Mouse (Mus musculus) hindbrain, embryonic 13.5 days (tissue): ENCODE results near the gene Ssr4. TPM values are rescaled to one million over a fixed set of nuclear protein-coding genes. Genes with fewer than 3 reads are reported as not detected.

Experiments
- ATAC-seq: fragments of 200-750 bp; cut with Nextera tagmentation; 2 replicates; pipeline ENCODE4 v1.8.0; 2017; ENCODE audit warnings: moderate TSS enrichment; ENCODE audit not compliant: low FRiP score
- H3K27ac ChIP-seq: fragments of 300-500 bp; sonication (generic); 2 replicates; pipeline ENCODE4 v1.5.1; 2015; ENCODE audit warnings: inconsistent platforms, mild to moderate bottlenecking, moderate library complexity
- H3K27me3 ChIP-seq: fragments of 300-500 bp; sonication (generic); 2 replicates; pipeline ENCODE4 v1.6.1; 2015; ENCODE audit warnings: mild to moderate bottlenecking, inconsistent platforms
- H3K36me3 ChIP-seq: fragments of 300-500 bp; sonication (generic); 2 replicates; pipeline ENCODE4 v1.6.1; 2015; ENCODE audit warnings: mild to moderate bottlenecking, inconsistent platforms
- H3K4me1 ChIP-seq: fragments of 300-500 bp; sonication (generic); replicated peaks from 2 replicates; pipeline ENCODE4 v1.6.1; 2015; ENCODE audit warnings: inconsistent platforms
- H3K4me2 ChIP-seq: fragments of 300-500 bp; sonication (generic); 2 replicates; pipeline ENCODE4 v1.6.1; 2015; ENCODE audit warnings: inconsistent platforms, mild to moderate bottlenecking, moderate library complexity
- H3K4me3 ChIP-seq: fragments of 300-500 bp; sonication (generic); 2 replicates; pipeline ENCODE4 v1.5.1; 2015; ENCODE audit warnings: mild to moderate bottlenecking, inconsistent platforms
- H3K9ac ChIP-seq: fragments of 300-500 bp; sonication (generic); 2 replicates; pipeline ENCODE4 v1.6.1; 2015; ENCODE audit warnings: mild to moderate bottlenecking, inconsistent platforms
- H3K9me3 ChIP-seq: fragments of 300-500 bp; sonication (generic); 2 replicates; pipeline ENCODE4 v1.6.1; 2016; ENCODE audit warnings: inconsistent platforms
- WGBS: fragments of 180-500 bp; shearing (Covaris S2); methylation state at CpG from one replicate; pipeline ENCODE4 v1.1.7; 2015; 5-methylcytosine and 5-hydroxymethylcytosine counted together
- polyA plus RNA-seq: library from polyadenylated mRNA; unstranded; fragments of >200 nt; fragmentation: Nextera tagmentation; extraction: Ambion mirVana; gene quantifications from 2 replicates; pipeline ENCODE4 v1.2.1, GENCODE M21; 2015

Ssr4 gene
- polyA plus RNA-seq, 1 experiment from 2014 or later, result 149 TPM

GRCm38 (mm10) chrX:73824185-73825151 lies 37.6 kb downstream of the Ssr4 start, which contains the start of gene Pdzd4:
Gene Pdzd4, minus strand, starts transcription at chrX:73824969.
- H3K4me3 ChIP-seq, result peak within 1 kb of the TSS; percentile 59
- H3K9me3 ChIP-seq, result no peaks in the 10 kb centered on the region
- H3K9ac ChIP-seq, result peak within 1 kb of the TSS; percentile 83
- peak within 1 kb of the TSS; percentile 94 for H3K27ac ChIP-seq
- 22% methylated on average over 47 of the region's 84 CpGs for WGBS
- H3K4me2 ChIP-seq, result peak within 1 kb of the TSS; percentile 66
- H3K27me3 ChIP-seq, result no peaks in the 10 kb centered on the region
- ATAC-seq, result peak; percentile 90
- peaks cover 18% of the 10 kb centered on the region for H3K4me1 ChIP-seq
- H3K36me3 ChIP-seq, result no peaks in the 10 kb centered on the region

GRCm38 (mm10) chrX:73835731-73836130 lies 48.9 kb downstream of the Ssr4 start:
- Histone ChIP-seq H3K4me1 (no peaks in the 10 kb centered on the region), H3K4me2 (no peak overlapping the region), H3K4me3 (no peak overlapping the region), H3K36me3 (no peaks in the 10 kb centered on the region), H3K9me3 (no peaks in the 10 kb centered on the region), H3K27ac (no peak overlapping the region), H3K9ac (no peak overlapping the region), H3K27me3 (no peaks in the 10 kb centered on the region)
- 96% methylated on average over 1 of the region's 1 CpGs for WGBS
- ATAC-seq, result no peak

DNA sequence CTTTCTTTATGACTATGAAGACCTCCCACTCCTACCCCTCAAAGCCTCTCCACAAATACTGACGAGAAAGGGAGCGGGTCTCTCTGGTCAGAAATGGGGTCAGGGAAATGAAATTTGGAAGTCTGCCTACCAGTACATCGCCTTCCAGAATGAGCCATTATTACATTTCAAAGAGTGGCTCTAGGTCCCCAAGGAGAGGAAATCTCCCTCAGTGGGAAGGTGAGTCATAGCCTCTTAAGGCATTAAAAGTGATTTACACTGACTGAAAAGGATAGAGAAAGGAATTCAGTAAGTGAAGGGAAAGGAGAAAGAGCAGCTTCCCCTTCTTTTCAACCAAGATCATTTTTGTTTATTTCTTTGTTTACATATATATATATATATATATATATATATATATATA lies 49.9 kb downstream of the Ssr4 start:
- no peak overlapping the region for H3K9ac ChIP-seq
- H3K27ac ChIP-seq, result no peak overlapping the region
- 90% methylated on average over 3 of the region's 3 CpGs for WGBS
- H3K9me3 ChIP-seq, result no peaks in the 10 kb centered on the region
- H3K36me3 ChIP-seq, result no peaks in the 10 kb centered on the region
- H3K27me3 ChIP-seq, result no peaks in the 10 kb centered on the region
- H3K4me1 ChIP-seq, result no peaks in the 10 kb centered on the region
- H3K4me3 ChIP-seq, result no peak overlapping the region
- no peak for ATAC-seq
- no peak overlapping the region for H3K4me2 ChIP-seq

Other genes starting within 250 kb of the Ssr4 start
- 1.1 and 1.2 TPM in 2 replicates for gene Dusp9, start 147.6 kb upstream of the Ssr4 start, polyA plus RNA-seq
- 107 and 116 TPM in 2 replicates for gene Pnck, start 126.9 kb upstream of the Ssr4 start, polyA plus RNA-seq
- gene Slc6a8, start 113.9 kb upstream of the Ssr4 start, polyA plus RNA-seq, result 7.0 and 7.3 TPM in 2 replicates
- gene Bcap31, start 70.9 kb upstream of the Ssr4 start, polyA plus RNA-seq, result 128 and 138 TPM in 2 replicates
- gene Abcd1, start 70.4 kb upstream of the Ssr4 start, polyA plus RNA-seq, result 11.1 and 11.2 TPM in 2 replicates
- 0.26 and 0.29 TPM in 2 replicates for gene Plxnb3, start 29.9 kb upstream of the Ssr4 start, polyA plus RNA-seq
- gene Srpk3, start 12.6 kb upstream of the Ssr4 start, polyA plus RNA-seq, result 1.7 and 2.2 TPM in 2 replicates
- 223 and 228 TPM in 2 replicates for gene Idh3g, start 131 bp upstream of the Ssr4 start, polyA plus RNA-seq
- gene Pdzd4, start 37.9 kb downstream of the Ssr4 start, polyA plus RNA-seq, result 3.7 and 4.1 TPM in 2 replicates
- 0.09 and 0.17 TPM in 2 replicates for gene Avpr2, start 105.1 kb downstream of the Ssr4 start, polyA plus RNA-seq
- gene L1cam, start 109.1 kb downstream of the Ssr4 start, polyA plus RNA-seq, result 77.3 and 84.1 TPM in 2 replicates
- gene Arhgap4, start 134.8 kb downstream of the Ssr4 start, polyA plus RNA-seq, result 3.4 and 3.8 TPM in 2 replicates
- 105 and 107 TPM in 2 replicates for gene Naa10, start 134.9 kb downstream of the Ssr4 start, polyA plus RNA-seq
- gene Renbp, start 143.8 kb downstream of the Ssr4 start, polyA plus RNA-seq, result 12.7 and 14.8 TPM in 2 replicates
- gene Hcfc1, start 179.3 kb downstream of the Ssr4 start, polyA plus RNA-seq, result 50.8 and 52.1 TPM in 2 replicates
- 38.5 and 39.7 TPM in 2 replicates for gene Irak1, start 236.9 kb downstream of the Ssr4 start, polyA plus RNA-seq